Mouse (Mus musculus): ENCODE measurements at regions not wholly inside any gene's neighbourhood (a gene's known extent, or its start where the extent isn't known, plus 50 kb on each side); places are given as distances from the start of the nearest gene placed in this dataset.
"Not testable (repeated sequence)": the region's sequence is repeated elsewhere in the genome, so short reads cannot be mapped to it uniquely, and the experiment has no call there.

GRCm38 (mm10) chr6:100416046-100416445 lies 128.8 kb upstream of the Rybp start:
- no peak overlapping the region for H3K27ac ChIP-seq
- TF ChIP-seq CTCF (conservative IDR thresholded peaks at IDR 0.05): no peak
- no peak overlapping the region for H3K4me3 ChIP-seq
- no peak for DNase-seq (ENCODE audit: low spot score in 2 of 2)

GRCm38 (mm10) chr6:100415514-100415913 lies 128.2 kb upstream of the Rybp start:
- no peak for TF ChIP-seq CTCF (conservative IDR thresholded peaks at IDR 0.05)
- DNase-seq (ENCODE audit: low spot score in 2 of 2): no peak
- Histone ChIP-seq H3K27ac (no peak overlapping the region), H3K4me3 (no peak overlapping the region)

- no peak for TF ChIP-seq CTCF (conservative IDR thresholded peaks at IDR 0.05)
- H3K27ac ChIP-seq: no peak overlapping the region
- DNase-seq (ENCODE audit: low spot score in 2 of 2): no peak
- H3K4me3 ChIP-seq: no peak overlapping the region
Measured at GRCm38 (mm10) chr6:100414836-100415235, 127.6 kb upstream of the Rybp start.

- no peak for TF ChIP-seq CTCF (conservative IDR thresholded peaks at IDR 0.05)
- H3K4me3 ChIP-seq: no peak overlapping the region
- no peak for DNase-seq (ENCODE audit: low spot score in 2 of 2)
- H3K27ac ChIP-seq: no peak overlapping the region
Measured at GRCm38 (mm10) chr6:100412486-100412885, 125.2 kb upstream of the Rybp start.

GRCm38 (mm10) chr6:100411968-100412367 lies 124.7 kb upstream of the Rybp start:
- Histone ChIP-seq H3K4me3 (no peak overlapping the region), H3K27ac (no peak overlapping the region)
- no peak for TF ChIP-seq CTCF (conservative IDR thresholded peaks at IDR 0.05)
- DNase-seq (ENCODE audit: low spot score in 2 of 2): no peak

- Histone ChIP-seq H3K27ac (no peak overlapping the region), H3K4me3 (no peak overlapping the region)
- DNase-seq (ENCODE audit: low spot score in 2 of 2): no peak
- TF ChIP-seq CTCF (conservative IDR thresholded peaks at IDR 0.05): no peak
Measured at GRCm38 (mm10) chr6:100410067-100410631, 122.9 kb upstream of the Rybp start.

GRCm38 (mm10) chr6:100408826-100409225 lies 121.5 kb upstream of the Rybp start:
- no peak overlapping the region for H3K4me3 ChIP-seq
- H3K27ac ChIP-seq: no peak overlapping the region
- no peak for TF ChIP-seq CTCF (conservative IDR thresholded peaks at IDR 0.05)
- DNase-seq (ENCODE audit: low spot score in 2 of 2): no peak

GRCm38 (mm10) chr6:100406504-100406903 lies 119.2 kb upstream of the Rybp start:
- no peak overlapping the region for H3K27ac ChIP-seq
- DNase-seq (ENCODE audit: low spot score in 2 of 2): no peak
- no peak overlapping the region for H3K4me3 ChIP-seq
- no peak for TF ChIP-seq CTCF (conservative IDR thresholded peaks at IDR 0.05)

- H3K27ac ChIP-seq: no peak overlapping the region
- H3K4me3 ChIP-seq: no peak overlapping the region
- no peak for TF ChIP-seq CTCF (conservative IDR thresholded peaks at IDR 0.05)
- no peak for DNase-seq (ENCODE audit: low spot score in 2 of 2)
Measured at GRCm38 (mm10) chr6:100404161-100404560, 116.9 kb upstream of the Rybp start.

GRCm38 (mm10) chr6:100402716-100403115 lies 115.4 kb upstream of the Rybp start:
- no peak for TF ChIP-seq CTCF (conservative IDR thresholded peaks at IDR 0.05)
- Histone ChIP-seq H3K27ac (no peak overlapping the region), H3K4me3 (no peak overlapping the region)
- DNase-seq (ENCODE audit: low spot score in 2 of 2): no peak

- Histone ChIP-seq H3K27ac (no peak overlapping the region), H3K4me3 (no peak overlapping the region)
- no peak for TF ChIP-seq CTCF (conservative IDR thresholded peaks at IDR 0.05)
- no peak for DNase-seq (ENCODE audit: low spot score in 2 of 2)
Measured at GRCm38 (mm10) chr6:100401728-100402127, 114.4 kb upstream of the Rybp start.

GRCm38 (mm10) chr6:100399387-100399786 lies 112.1 kb upstream of the Rybp start:
- H3K27ac ChIP-seq; H3K4me3 ChIP-seq; DNase-seq (ENCODE audit: low spot score in 2 of 2): not testable (repeated sequence)

GRCm38 (mm10) chr6:100396311-100397200 lies 109.3 kb upstream of the Rybp start:
- peak overlapping the region; percentile 28; the same call in 1 of the 2 replicates for H3K27ac ChIP-seq
- TF ChIP-seq CTCF (conservative IDR thresholded peaks at IDR 0.05): no peak
- H3K4me3 ChIP-seq: no peak overlapping the region
- DNase-seq (ENCODE audit: low spot score in 2 of 2): peak; percentile 48 to 78
